Mouse (Mus musculus) CH12.LX (cell line): ENCODE data around the gene Tbck. TPM values are rescaled to one million over a fixed set of nuclear protein-coding genes. Genes with fewer than 3 reads are reported as not detected.

Source experiments
- DNase-seq: peaks from one replicate; pipeline ENCODE4 v3.0.0-alpha.2; 2013; ENCODE audit errors: extremely low read depth
- H3K27ac ChIP-seq: 2 replicates; pipeline ENCODE4 v1.5.1; 2012; ENCODE audit warnings: low read depth, mild to moderate bottlenecking, control low read depth, moderate library complexity; ENCODE audit not compliant: insufficient read depth
- H3K27me3 ChIP-seq: replicated peaks from 2 replicates; pipeline ENCODE3; 2012; ENCODE audit warnings: inconsistent platforms
- H3K36me3 ChIP-seq, 2 experiments: replicated peaks in 1 of 2; 2 replicates each; pipeline versions ENCODE3 to v1.6.1; 2012; ENCODE audit warnings: inconsistent platforms in 1 of 2, low read length in 1 of 2, mild to moderate bottlenecking in 1 of 2, mixed read lengths in 1 of 2, moderate library complexity in 1 of 2; ENCODE audit not compliant: control insufficient read depth in 1 of 2, insufficient read depth in 1 of 2
- H3K4me1 ChIP-seq, 2 experiments: 2 replicates each; pipeline ENCODE4 v1.6.1; 2012; ENCODE audit warnings: inconsistent platforms in 1 of 2, moderate library complexity in 1 of 2; ENCODE audit not compliant: insufficient read depth in 2 of 2, control insufficient read depth in 1 of 2
- H3K4me2 ChIP-seq: 2 replicates; pipeline ENCODE4 v1.6.1; 2012; ENCODE audit warnings: low read depth, mild to moderate bottlenecking, control low read depth; ENCODE audit not compliant: poor library complexity, insufficient read depth, severe bottlenecking
- H3K4me3 ChIP-seq, 3 experiments: fragments of 150-350 bp in 1 of 3; sonication (generic) in 1 of 3; replicated peaks in 1 of 3; 2 replicates each; pipeline versions ENCODE3 to v1.5.1; 2011 to 2012; ENCODE audit warnings: low read depth in 2 of 3, low read length in 2 of 3, mild to moderate bottlenecking in 2 of 3, moderate library complexity in 2 of 3, control low read depth in 1 of 3, improper control_type of control experiment in 1 of 3, inconsistent platforms in 1 of 3, mixed read lengths in 1 of 3; ENCODE audit not compliant: poor library complexity in 1 of 3
- H3K79me2 ChIP-seq: replicated peaks from 2 replicates; pipeline ENCODE4 v1.6.1; 2012; ENCODE audit warnings: mild to moderate bottlenecking, moderate library complexity; ENCODE audit not compliant: control insufficient read depth, poor library complexity, insufficient read depth, severe bottlenecking; ENCODE audit errors: extremely low read depth
- H3K9ac ChIP-seq: 2 replicates; pipeline ENCODE4 v1.6.1; 2012; ENCODE audit warnings: low read depth, mild to moderate bottlenecking, control low read depth, moderate library complexity; ENCODE audit not compliant: insufficient read depth
- H3K9me3 ChIP-seq: replicated peaks from 2 replicates; pipeline ENCODE3; 2012; ENCODE audit warnings: low read length, inconsistent platforms, mixed read lengths
- CHD1 ChIP-seq: IDR thresholded peaks from 2 replicates; pipeline ENCODE4 v1.6.1; 2012; ENCODE audit warnings: low read depth, low read length, improper control_type of control experiment, inconsistent platforms
- CTCF ChIP-seq, 2 experiments: IDR thresholded peaks in 1 of 2; conservative IDR thresholded peaks in 1 of 2; 2 replicates each; pipeline ENCODE4 v1.5.1; 2011 to 2012; ENCODE audit warnings: low read depth in 2 of 2, low read length in 2 of 2, improper control_type of control experiment in 1 of 2, inconsistent platforms in 1 of 2, mild to moderate bottlenecking in 1 of 2, moderate library complexity in 1 of 2
- ETS1 ChIP-seq: conservative IDR thresholded peaks from 2 replicates; pipeline ENCODE4 v1.6.1; 2012; ENCODE audit warnings: low read depth, mild to moderate bottlenecking, inconsistent platforms, low read length, improper control_type of control experiment, moderate library complexity
- HCFC1 ChIP-seq: IDR thresholded peaks from 2 replicates; pipeline ENCODE4 v1.6.1; 2012; ENCODE audit warnings: low read depth, mild to moderate bottlenecking, inconsistent platforms, low read length, improper control_type of control experiment
- IRF4 ChIP-seq: IDR thresholded peaks from 2 replicates; pipeline ENCODE4 v1.6.1; 2014; ENCODE audit warnings: low read depth, mild to moderate bottlenecking, inconsistent platforms, low read length, improper control_type of control experiment
- JUND ChIP-seq: conservative IDR thresholded peaks from 2 replicates; pipeline ENCODE4 v1.6.1; 2011; ENCODE audit warnings: low read depth, low read length, improper control_type of control experiment
- MAX ChIP-seq: IDR thresholded peaks from 2 replicates; pipeline ENCODE4 v1.6.1; 2011; ENCODE audit warnings: low read length, improper control_type of control experiment
- MEF2A ChIP-seq: IDR thresholded peaks from 2 replicates; pipeline ENCODE4 v1.6.1; 2014; ENCODE audit warnings: low read depth, mild to moderate bottlenecking, inconsistent platforms, low read length, improper control_type of control experiment, borderline replicate concordance
- NELFE ChIP-seq: IDR thresholded peaks from 2 replicates; pipeline ENCODE4 v1.6.1; 2011; ENCODE audit warnings: low read depth, low read length, improper control_type of control experiment
- NRF1 ChIP-seq: IDR thresholded peaks from 2 replicates; pipeline ENCODE4 v1.6.1; 2014; ENCODE audit warnings: low read depth, mild to moderate bottlenecking, inconsistent platforms, low read length, improper control_type of control experiment, moderate library complexity
- PAX5 ChIP-seq: IDR thresholded peaks from 2 replicates; pipeline ENCODE4 v1.6.1; 2012; ENCODE audit warnings: low read length, inconsistent platforms, mixed read lengths
- POLR2AphosphoS2 ChIP-seq: IDR thresholded peaks from 2 replicates; pipeline ENCODE4 v1.6.1; 2011; ENCODE audit warnings: low read depth, low read length, improper control_type of control experiment
- RAD21 ChIP-seq: IDR thresholded peaks from 2 replicates; pipeline ENCODE4 v1.6.1; 2011; ENCODE audit warnings: low read depth, mild to moderate bottlenecking, low read length, improper control_type of control experiment, moderate library complexity
- RCOR1 ChIP-seq: conservative IDR thresholded peaks from 2 replicates; pipeline ENCODE4 v1.6.1; 2012; ENCODE audit warnings: low read depth, mild to moderate bottlenecking, inconsistent platforms, low read length, improper control_type of control experiment
- SIN3A ChIP-seq: IDR thresholded peaks from 2 replicates; pipeline ENCODE4 v1.6.1; 2012; ENCODE audit warnings: low read length, improper control_type of control experiment, inconsistent platforms
- SMC3 ChIP-seq: IDR thresholded peaks from 2 replicates; pipeline ENCODE4 v1.6.1; 2011; ENCODE audit warnings: low read depth, low read length, improper control_type of control experiment
- TCF12 ChIP-seq: IDR thresholded peaks from 2 replicates; pipeline ENCODE4 v1.6.1; 2014; ENCODE audit warnings: low read depth, mild to moderate bottlenecking, inconsistent platforms, low read length, improper control_type of control experiment
- UBTF ChIP-seq: IDR thresholded peaks from 2 replicates; pipeline ENCODE4 v1.6.1; 2012; ENCODE audit warnings: low read depth, mild to moderate bottlenecking, inconsistent platforms, low read length, improper control_type of control experiment, moderate library complexity
- USF2 ChIP-seq: conservative IDR thresholded peaks from 2 replicates; pipeline ENCODE4 v1.6.1; 2011; ENCODE audit warnings: low read depth, low read length, improper control_type of control experiment
- ZC3H11A ChIP-seq: IDR thresholded peaks from 2 replicates; pipeline ENCODE4 v1.6.1; 2012; ENCODE audit warnings: low read depth, mild to moderate bottlenecking, inconsistent platforms, low read length, improper control_type of control experiment
- ZNF384 ChIP-seq: IDR thresholded peaks from 2 replicates; pipeline ENCODE4 v1.6.1; 2012; ENCODE audit warnings: low read depth, low read length, improper control_type of control experiment, inconsistent platforms
- dilution Hi-C: fragments of 300-500 bp; cut with MboI; formaldehyde crosslinking; loops from 2 replicates; pipeline ENCODE4 v1.14.3; 2020; ENCODE audit warnings: low sequenced_read_pairs; ENCODE audit not compliant: extremely low pct_unique_long_range_greater_than_20kb, extremely low pct_ligation_motif_present
- in situ Hi-C: fragments of 300-500 bp; cut with MboI; formaldehyde crosslinking; loops from 3 replicates; pipeline ENCODE4 v1.14.3; 2019; ENCODE audit warnings: low sequenced_read_pairs, low pct_ligation_motif_present, low pct_unique_long_range_greater_than_20kb, mixed read lengths
- polyA plus RNA-seq: library from polyadenylated mRNA; unstranded; fragments of >175 nt; gene quantifications from 2 replicates; pipeline ENCODE4 v1.2.1, GENCODE M21; 2012; ENCODE audit warnings: low read depth; ENCODE audit not compliant: insufficient read length
- total RNA-seq, 2 experiments: library from RNA; depleted of rRNA; stranded (reverse); fragments of 300-350 nt in 1 of 2; fragments of >200 nt in 1 of 2; gene quantifications; 2 replicates each; pipeline ENCODE4 v1.2.3; 2012 to 2014

The Tbck gene
- total and polyA plus RNA-seq, 3 experiments: 9.2 to 18.7 (median 14.5) TPM

DNA sequence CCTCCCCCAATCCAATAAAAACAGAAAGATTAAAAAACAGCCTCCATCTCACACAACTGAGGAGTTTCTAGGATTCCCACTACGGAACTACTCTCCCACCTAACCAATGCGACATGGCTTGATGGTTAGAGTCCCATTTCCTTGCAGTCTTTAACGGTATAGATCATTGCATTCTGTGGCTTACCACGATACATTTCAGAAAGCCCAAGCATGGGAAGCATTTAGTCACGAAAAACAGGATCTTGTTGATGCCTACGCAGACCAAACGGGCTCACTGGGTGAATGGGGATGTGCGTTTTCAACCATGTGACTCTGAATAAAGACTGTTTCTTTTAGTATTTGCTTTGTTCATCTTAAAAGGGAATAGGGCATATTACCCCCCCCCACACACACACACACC lies 181.0 kb downstream of the Tbck start:
- no peak for DNase-seq
- Histone ChIP-seq H3K9ac (no peak overlapping the region), H3K4me2 (no peak overlapping the region), H3K4me1 (peaks cover 3 to 7% of the 10 kb centered on the region in 2 experiments; a peak in 2 of 4 replicates), H3K27me3 (no peaks in the 10 kb centered on the region), H3K9me3 (no peaks in the 10 kb centered on the region)
- dilution Hi-C loops: no loop called here
- TF ChIP-seq JUND (no peak), TCF12 (no peak), CTCF (conservative IDR thresholded peaks at IDR 0.05 in 1 of 2, IDR thresholded peaks at IDR 0.05 in 1 of 2; ENCODE audit: low read depth in 2 of 2, low read length in 2 of 2) (no peak), ETS1 (no peak), SIN3A (no peak), RAD21 (no peak), CHD1 (no peak), MEF2A (no peak), RCOR1 (no peak), ZC3H11A (no peak), ZNF384 (no peak), HCFC1 (no peak), UBTF (no peak), NRF1 (no peak), IRF4 (no peak), USF2 (no peak), POLR2AphosphoS2 (no peak), PAX5 (no peak), SMC3 (no peak)
- TF ChIP-seq, all 38 proteins: peak for 0
- H3K27ac ChIP-seq: no peak overlapping the region
- H3K36me3 ChIP-seq: no peaks in the 10 kb centered on the region
- H3K79me2 ChIP-seq: no peaks in the 10 kb centered on the region
- H3K4me3 ChIP-seq: no peak overlapping the region
- in situ Hi-C loops: no loop called here

DNA sequence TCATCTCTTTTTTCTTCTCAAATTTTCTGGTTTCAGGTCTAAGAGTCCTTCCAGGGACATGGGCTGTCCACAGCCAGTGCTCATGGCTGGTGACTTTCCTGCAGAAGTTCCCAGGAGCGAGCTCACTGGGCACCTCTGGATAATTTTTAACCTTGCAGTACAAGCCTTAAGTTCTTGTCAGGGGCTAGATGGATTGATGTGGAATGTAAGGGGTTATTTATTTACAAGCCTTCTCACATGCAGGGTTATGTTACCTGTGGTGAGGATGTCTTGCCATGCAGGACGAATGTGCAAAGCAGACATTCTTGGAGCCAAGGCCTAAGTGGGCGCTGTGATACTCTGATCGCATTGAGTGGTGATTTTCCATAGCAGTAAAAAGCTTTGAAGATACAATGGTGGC lies 181.7 kb downstream of the Tbck start:
- Histone ChIP-seq H3K9ac (no peak overlapping the region), H3K79me2 (no peaks in the 10 kb centered on the region), H3K27ac (no peak overlapping the region), H3K27me3 (no peaks in the 10 kb centered on the region), H3K4me1 (peaks cover under 1 to 4% of the 10 kb centered on the region in 2 experiments; a peak in 3 of 4 replicates), H3K9me3 (peaks cover 2% of the 10 kb centered on the region), H3K36me3 (no peaks in the 10 kb centered on the region), H3K4me3 (no peak overlapping the region), H3K4me2 (no peak overlapping the region)
- in situ Hi-C loops (no loop called here), dilution Hi-C loops (no loop called here)
- DNase-seq: no peak
- no peak for TF ChIP-seq NELFE
- TF ChIP-seq MAX: 0 out of 2 replicates have a peak, but pooled peaks have one; percentile 3
